9 mouse cellular contexts compared by ENCODE assay signal in the genomic region with DNA sequence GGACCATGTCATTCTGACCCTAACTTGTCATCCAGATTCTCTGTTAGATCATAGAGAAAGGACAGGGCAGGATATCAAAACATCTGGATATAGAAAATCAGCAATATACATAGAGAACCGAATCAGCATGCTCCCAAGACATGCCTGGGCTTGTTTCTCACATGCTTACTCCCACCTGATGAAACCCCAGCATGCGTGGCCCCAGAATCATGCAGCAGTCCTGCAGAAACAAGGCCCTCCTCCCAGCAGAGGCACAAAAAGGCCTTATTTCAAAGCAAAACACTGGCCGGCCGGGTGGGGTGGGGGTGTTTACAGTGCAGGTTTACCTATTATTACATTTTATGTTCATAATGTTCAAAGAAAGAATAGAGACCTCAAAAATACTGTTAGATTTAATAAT. TPM values are rescaled to one million over a fixed set of nuclear protein-coding genes. Genes with fewer than 3 reads are reported as not detected.
DNase-seq lines count a peak whose midpoint lies in the region; ATAC-seq lines count a peak whose summit lies in the region.
"Had no signal": no experiment of that assay in that cellular context is flagged by ENCODE, and none has a peak within 500 bp of the region (broad histone marks: within the 10 kb centered on the region; RNA-seq: fewer than 3 reads in every experiment).

No protein-coding gene starts in this region.

- 68% methylated on average over 4 of the region's 4 CpGs for WGBS in heart, embryonic 10.5 days
- 42% methylated on average over 4 of the region's 4 CpGs for WGBS in embryonic facial prominence, embryonic 13.5 days
- 52% methylated on average over 4 of the region's 4 CpGs for WGBS in limb, embryonic 12.5 days

- DNase-seq in heart, embryonic 10.5 days (ENCODE audit: low spot score), result no peak
- DNase-seq in heart, postnatal 25 days (ENCODE audit: low spot score), result no peak
- DNase-seq in A20 (ENCODE audit: low read depth, low spot score), result peak; percentile 74
- no peak for DNase-seq in urinary bladder, postnatal 25 days (ENCODE audit: low spot score)
- no peak for DNase-seq in natural killer cell, adult 2 months (ENCODE audit: low spot score in 2 of 2)
- DNase-seq in right cerebral cortex, postnatal 4 days, result no peak

- H3K36me3 ChIP-seq in heart, embryonic 10.5 days, result no peaks in the 10 kb centered on the region
- no peaks in the 10 kb centered on the region for H3K36me3 ChIP-seq in embryonic facial prominence, embryonic 13.5 days
- no peaks in the 10 kb centered on the region for H3K36me3 ChIP-seq in limb, embryonic 12.5 days

- H3K9ac ChIP-seq in embryonic facial prominence, embryonic 13.5 days, result peak overlapping the region; percentile 58; the same call in 1 of the 2 replicates
- H3K9ac ChIP-seq in limb, embryonic 12.5 days (replicated peaks), result no peak overlapping the region

- H3K4me3 ChIP-seq in heart, embryonic 10.5 days, result peak overlapping the region; percentile 89
- H3K4me3 ChIP-seq in embryonic facial prominence, embryonic 13.5 days, result no peak overlapping the region
- no peak overlapping the region for H3K4me3 ChIP-seq in limb, embryonic 12.5 days (replicated peaks)

- H3K4me2 ChIP-seq in embryonic facial prominence, embryonic 13.5 days, result peak overlapping the region; percentile 85
- H3K4me2 ChIP-seq in limb, embryonic 12.5 days, result peak overlapping the region; percentile 79

- H3K9me3 ChIP-seq in heart, embryonic 10.5 days, result no peaks in the 10 kb centered on the region
- H3K9me3 ChIP-seq in embryonic facial prominence, embryonic 13.5 days, result no peaks in the 10 kb centered on the region
- no peaks in the 10 kb centered on the region for H3K9me3 ChIP-seq in limb, embryonic 12.5 days

- ATAC-seq in embryonic facial prominence, embryonic 13.5 days (ENCODE audit: insufficient number of reproducible peaks, insufficient read depth, low FRiP score, low TSS enrichment, low read depth), result no peak
- no peak for ATAC-seq in limb, embryonic 12.5 days (ENCODE audit: insufficient number of reproducible peaks, insufficient read depth, low FRiP score, low TSS enrichment, low read depth)

- peaks cover 13% of the 10 kb centered on the region for H3K4me1 ChIP-seq in heart, embryonic 10.5 days
- peaks cover 18% of the 10 kb centered on the region; the same call in 1 of the 2 replicates for H3K4me1 ChIP-seq in embryonic facial prominence, embryonic 13.5 days
- H3K4me1 ChIP-seq in limb, embryonic 12.5 days (replicated peaks), result peaks cover 19% of the 10 kb centered on the region

- H3K27me3 ChIP-seq in heart, embryonic 10.5 days (ENCODE audit: insufficient read depth, poor library complexity, severe bottlenecking), result peaks cover 13% of the 10 kb centered on the region; the same call in 1 of the 2 replicates
- peaks cover 8% of the 10 kb centered on the region; the same call in 1 of the 2 replicates for H3K27me3 ChIP-seq in embryonic facial prominence, embryonic 13.5 days
- H3K27me3 ChIP-seq in limb, embryonic 12.5 days, result peaks cover 8% of the 10 kb centered on the region
- H3K27me3 ChIP-seq: Patski had no signal

- H3K27ac ChIP-seq in heart, embryonic 10.5 days, result peak overlapping the region; percentile 47; the same call in 1 of the 2 replicates
- no peak overlapping the region for H3K27ac ChIP-seq in embryonic facial prominence, embryonic 13.5 days
- no peak overlapping the region for H3K27ac ChIP-seq in limb, embryonic 12.5 days

- intact Hi-C loops in heart, postnatal 25 days (cut with DNase I), result no loop called here

RNA-seq across cellular contexts. Expression of a gene that starts 1.6 kb away (rescaled TPM):
- polyA plus RNA-seq in heart, embryonic 10.5 days (2016; fragmentation: Nextera tagmentation; extraction: Ambion mirVana), result 4.6 and 5.3 TPM in 2 replicates
- 1 to 10 TPM; 6.2 to 7.0 TPM for total RNA-seq in heart, postnatal 25 days (2021)
- polyA plus RNA-seq in embryonic facial prominence, embryonic 13.5 days (2015; fragmentation: Nextera tagmentation; extraction: Ambion mirVana), result 5.1 and 6.0 TPM in 2 replicates
- 5.4 and 5.9 TPM in 2 replicates for polyA plus RNA-seq in limb, embryonic 12.5 days (2016; fragmentation: Nextera tagmentation; extraction: Ambion mirVana)

RNA-seq across cellular contexts. Expression of a gene that starts 33.3 kb away (rescaled TPM):
- polyA plus RNA-seq in heart, embryonic 10.5 days (2016; fragmentation: Nextera tagmentation; extraction: Ambion mirVana), result 4.7 and 6.1 TPM in 2 replicates
- 10 to 100 TPM; 45.8 to 54.2 TPM for total RNA-seq in heart, postnatal 25 days (2021)
- 12.8 and 13.9 TPM in 2 replicates for polyA plus RNA-seq in embryonic facial prominence, embryonic 13.5 days (2015; fragmentation: Nextera tagmentation; extraction: Ambion mirVana)
- polyA plus RNA-seq in limb, embryonic 12.5 days (2016; fragmentation: Nextera tagmentation; extraction: Ambion mirVana), result 11.4 and 12.0 TPM in 2 replicates
